Mouse (Mus musculus) forebrain, embryonic 13.5 days (tissue): ENCODE data around the gene Aspscr1. TPM values are rescaled to one million over a fixed set of nuclear protein-coding genes. Genes with fewer than 3 reads are reported as not detected.

Experiments
- ATAC-seq: fragments of 200-750 bp; cut with Nextera tagmentation; 2 replicates; pipeline ENCODE4 v1.8.0; 2017
- H3K27ac ChIP-seq: fragments of 300-500 bp; sonication (generic); 2 replicates; pipeline ENCODE4 v1.5.1; 2015; ENCODE audit warnings: inconsistent platforms, mild to moderate bottlenecking, moderate library complexity
- H3K27me3 ChIP-seq: fragments of 300-500 bp; sonication (generic); 2 replicates; pipeline ENCODE4 v1.6.1; 2015; ENCODE audit warnings: mild to moderate bottlenecking, inconsistent platforms
- H3K36me3 ChIP-seq: fragments of 300-500 bp; sonication (generic); 2 replicates; pipeline ENCODE4 v1.6.1; 2015; ENCODE audit warnings: mild to moderate bottlenecking, inconsistent platforms; ENCODE audit not compliant: poor library complexity, severe bottlenecking
- H3K4me1 ChIP-seq: fragments of 300-500 bp; sonication (generic); 2 replicates; pipeline ENCODE4 v1.6.1; 2015; ENCODE audit warnings: inconsistent platforms
- H3K4me2 ChIP-seq: fragments of 300-500 bp; sonication (generic); 2 replicates; pipeline ENCODE4 v1.6.1; 2015; ENCODE audit warnings: inconsistent platforms, mild to moderate bottlenecking, moderate library complexity
- H3K4me3 ChIP-seq: fragments of 300-500 bp; sonication (generic); 2 replicates; pipeline ENCODE4 v1.5.1; 2015; ENCODE audit warnings: mild to moderate bottlenecking, inconsistent platforms
- H3K9ac ChIP-seq: fragments of 300-500 bp; sonication (generic); 2 replicates; pipeline ENCODE4 v1.6.1; 2015; ENCODE audit warnings: mild to moderate bottlenecking, inconsistent platforms
- H3K9me3 ChIP-seq: fragments of 300-500 bp; sonication (generic); replicated peaks from 2 replicates; pipeline ENCODE4 v1.6.1; 2016; ENCODE audit warnings: inconsistent platforms
- WGBS: fragments of 180-500 bp; shearing (Covaris S2); methylation state at CpG from one replicate; pipeline ENCODE4 v1.1.7; 2015; 5-methylcytosine and 5-hydroxymethylcytosine counted together
- polyA plus RNA-seq: library from polyadenylated mRNA; unstranded; fragments of >200 nt; fragmentation: Nextera tagmentation; extraction: Ambion mirVana; gene quantifications from 2 replicates; pipeline ENCODE4 v1.2.1, GENCODE M21; 2015

The Aspscr1 gene
- polyA plus RNA-seq, 1 experiment from 2014 or later = 142 TPM

- Histone ChIP-seq H3K4me2 (peak overlapping the region; percentile 92), H3K36me3 (peaks cover 48% of the 10 kb centered on the region), H3K4me1 (peaks cover 41% of the 10 kb centered on the region), H3K27ac (no peak overlapping the region), H3K27me3 (no peaks in the 10 kb centered on the region), H3K9ac (peak overlapping the region; percentile 77), H3K9me3 (no peaks in the 10 kb centered on the region), H3K4me3 (peak overlapping the region; percentile 63; the same call in 1 of the 2 replicates)
- no peak for ATAC-seq
- 62% methylated on average over 8 of the region's 8 CpGs for WGBS
Observed at GRCm38 (mm10) chr11:120711980-120712604, 39.3 kb downstream of the Aspscr1 start.

GRCm38 (mm10) chr11:120712771-120713568, 40.2 kb downstream of the Aspscr1 start:
- Histone ChIP-seq H3K4me2 (peak overlapping the region; percentile 92), H3K4me3 (peak overlapping the region; percentile 63), H3K27me3 (no peaks in the 10 kb centered on the region), H3K9me3 (no peaks in the 10 kb centered on the region), H3K9ac (peak overlapping the region; percentile 77), H3K27ac (peak overlapping the region; percentile 67), H3K36me3 (peaks cover 56% of the 10 kb centered on the region), H3K4me1 (peaks cover 32% of the 10 kb centered on the region)
- ATAC-seq = peak; percentile 10; the same call in 1 of the 2 replicates
- under 1% methylated on average over 37 of the region's 38 CpGs for WGBS

DNA sequence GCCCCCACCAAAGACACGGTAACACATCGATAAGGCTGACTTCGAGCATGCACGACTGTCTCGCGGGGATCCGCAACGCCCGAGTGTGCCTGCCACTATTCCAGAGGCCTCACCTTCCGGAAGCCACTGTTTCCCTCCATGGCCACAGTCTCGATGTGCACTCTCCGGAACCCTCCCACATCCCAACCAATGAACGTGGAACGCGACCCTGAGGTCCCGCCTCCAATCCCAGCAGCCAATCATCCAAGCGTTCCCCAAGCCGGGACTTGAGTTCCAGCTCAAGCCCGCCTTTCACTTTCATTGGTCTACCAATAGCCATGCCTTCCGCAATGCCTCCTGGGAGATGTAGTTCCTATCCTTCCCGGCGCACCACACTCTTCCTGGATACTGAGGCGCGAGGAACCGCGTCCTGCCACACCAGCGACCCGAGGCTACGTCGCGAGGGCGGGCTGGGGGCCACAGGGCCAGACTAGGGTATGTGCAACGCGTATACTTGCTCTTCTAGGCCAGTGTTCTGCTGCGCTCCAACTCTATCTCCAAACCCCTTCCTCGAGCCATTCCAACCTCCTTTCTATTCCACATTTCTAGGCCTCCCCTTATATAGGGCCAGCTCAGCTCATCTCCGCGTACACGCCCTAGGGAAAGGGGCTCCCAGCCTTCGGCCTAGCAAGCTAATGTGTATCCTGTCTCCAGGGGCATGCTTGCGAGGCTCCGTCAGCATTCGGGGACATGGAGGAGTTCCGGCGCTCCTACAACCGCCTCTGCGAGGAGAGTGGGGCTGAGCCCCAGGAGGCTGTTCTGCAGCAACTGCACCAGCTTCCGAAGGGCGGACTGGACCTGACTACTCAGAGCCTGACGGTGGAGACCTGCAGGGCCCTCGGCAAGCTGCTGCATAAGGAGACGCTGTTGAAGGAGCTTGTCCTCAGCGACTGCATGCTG, 41.1 kb downstream of the Aspscr1 start, which contains the start of the genes Cenpx and Lrrc45:
Gene Cenpx (minus strand): TSS at position 159 of the 939 bp plus-strand sequence.
Gene Lrrc45 (plus strand): TSS at position 346 of the 939 bp plus-strand sequence.
- WGBS = 4% methylated on average over 53 of the region's 53 CpGs

GRCm38 (mm10) chr11:120714546-120714945, 41.8 kb downstream of the Aspscr1 start:
- H3K4me1 ChIP-seq = peaks cover 32% of the 10 kb centered on the region
- H3K27me3 ChIP-seq = no peaks in the 10 kb centered on the region
- WGBS = 66% methylated on average over 10 of the region's 10 CpGs
- H3K27ac ChIP-seq = no peak overlapping the region
- H3K9me3 ChIP-seq = no peaks in the 10 kb centered on the region
- H3K4me2 ChIP-seq = peak overlapping the region; percentile 92
- no peak for ATAC-seq
- peak overlapping the region; percentile 84 for H3K9ac ChIP-seq
- H3K36me3 ChIP-seq = peaks cover 61% of the 10 kb centered on the region
- H3K4me3 ChIP-seq = peak overlapping the region; percentile 63

More for the DNA sequence above, 41.1 kb downstream of the Aspscr1 start, which contains the start of the genes Cenpx and Lrrc45:
- peak within 1 kb of the TSS; percentile 84 for H3K9ac ChIP-seq
- peak within 1 kb of the TSS; percentile 67 for H3K27ac ChIP-seq
- peak; percentile 98 for ATAC-seq
- H3K36me3 ChIP-seq = peaks cover 60% of the 10 kb centered on the region
- peaks cover 32% of the 10 kb centered on the region for H3K4me1 ChIP-seq
- H3K4me2 ChIP-seq = peak within 1 kb of the TSS; percentile 92
- no peaks in the 10 kb centered on the region for H3K27me3 ChIP-seq
- no peaks in the 10 kb centered on the region for H3K9me3 ChIP-seq
- H3K4me3 ChIP-seq = peak within 1 kb of the TSS; percentile 63

DNA sequence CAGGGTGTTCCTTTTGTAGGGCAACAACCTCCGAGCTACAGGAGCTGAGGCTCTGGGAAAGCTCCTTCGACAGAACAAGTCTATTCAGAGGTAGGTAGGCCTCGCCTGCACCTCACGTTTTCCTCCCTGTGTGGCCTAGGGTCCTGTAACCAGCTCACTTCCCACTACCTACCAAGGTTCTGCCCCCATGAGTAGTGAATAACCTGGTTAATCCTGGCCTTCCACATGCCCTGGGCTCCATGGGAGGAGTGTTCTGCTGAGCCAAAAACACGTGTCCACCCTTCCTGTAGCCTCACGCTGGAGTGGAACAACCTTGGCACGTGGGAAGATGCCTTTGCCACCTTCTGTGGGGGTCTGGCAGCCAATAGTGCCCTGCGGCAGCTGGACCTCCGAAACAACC, 42.4 kb downstream of the Aspscr1 start:
- H3K4me2 ChIP-seq = peak overlapping the region; percentile 92
- no peak for ATAC-seq
- peaks cover 61% of the 10 kb centered on the region for H3K36me3 ChIP-seq
- H3K27ac ChIP-seq = no peak overlapping the region
- H3K4me1 ChIP-seq = peaks cover 32% of the 10 kb centered on the region
- WGBS = 89% methylated on average over 9 of the region's 9 CpGs
- H3K27me3 ChIP-seq = no peaks in the 10 kb centered on the region
- H3K9ac ChIP-seq = peak overlapping the region; percentile 84; the same call in 1 of the 2 replicates
- no peak overlapping the region for H3K4me3 ChIP-seq
- H3K9me3 ChIP-seq = no peaks in the 10 kb centered on the region

- Histone ChIP-seq H3K9ac (no peak overlapping the region), H3K4me2 (no peak overlapping the region), H3K36me3 (peaks cover 44% of the 10 kb centered on the region), H3K27me3 (peaks cover 11% of the 10 kb centered on the region), H3K4me1 (peaks cover 34% of the 10 kb centered on the region), H3K27ac (no peak overlapping the region), H3K9me3 (no peaks in the 10 kb centered on the region), H3K4me3 (no peak overlapping the region)
- ATAC-seq = no peak
- 93% methylated on average over 9 of the region's 9 CpGs for WGBS
Observed at GRCm38 (mm10) chr11:120719242-120719641, 46.5 kb downstream of the Aspscr1 start.

DNA sequence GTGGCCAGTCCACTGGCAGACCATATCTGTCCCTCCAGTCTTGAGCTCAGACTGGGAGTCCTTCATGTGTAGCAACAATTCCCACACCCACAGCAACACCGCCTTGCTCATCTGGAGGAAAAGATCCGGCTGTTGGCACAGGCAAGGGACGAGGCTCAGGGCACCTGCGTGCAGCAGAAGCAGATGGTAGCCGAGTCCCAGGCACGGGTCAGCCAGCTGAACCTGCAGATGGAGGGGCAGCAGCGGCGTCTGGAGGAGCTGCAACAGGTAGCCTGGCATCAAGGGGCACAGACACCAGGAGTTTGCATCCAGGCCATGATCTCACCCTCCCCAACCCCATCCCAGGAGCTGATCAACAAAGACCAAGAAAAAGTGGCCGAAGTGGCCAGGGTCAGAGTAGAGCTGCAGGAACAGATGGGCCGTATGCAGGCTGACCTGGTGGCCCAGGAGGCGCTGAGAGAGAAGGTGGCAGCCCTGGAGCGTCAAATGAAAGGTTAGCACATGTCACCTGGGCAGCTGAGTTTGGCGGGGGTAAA, 47.1 kb downstream of the Aspscr1 start:
- H3K9ac ChIP-seq = no peak overlapping the region
- WGBS = 87% methylated on average over 13 of the region's 13 CpGs
- no peak for ATAC-seq

GRCm38 (mm10) chr11:120720450-120720849, 47.7 kb downstream of the Aspscr1 start:
- peak; percentile 10; the same call in 1 of the 2 replicates for ATAC-seq

More for the DNA sequence above, 47.1 kb downstream of the Aspscr1 start:
- peaks cover 27% of the 10 kb centered on the region for H3K4me1 ChIP-seq
- H3K4me3 ChIP-seq = no peak overlapping the region
- H3K36me3 ChIP-seq = peaks cover 44% of the 10 kb centered on the region
- H3K27ac ChIP-seq = no peak overlapping the region
- H3K4me2 ChIP-seq = no peak overlapping the region
- no peaks in the 10 kb centered on the region for H3K9me3 ChIP-seq
- peaks cover 11% of the 10 kb centered on the region for H3K27me3 ChIP-seq

GRCm38 (mm10) chr11:120721124-120722066, 48.6 kb downstream of the Aspscr1 start, which contains the start of gene Rac3:
TSS of gene Rac3 (plus strand) at chr11:120721470.
- H3K9me3 ChIP-seq = no peaks in the 10 kb centered on the region
- H3K27ac ChIP-seq = peak within 1 kb of the TSS; percentile 10; the same call in 1 of the 2 replicates
- H3K9ac ChIP-seq = peak within 1 kb of the TSS; percentile 88
- peak; percentile 86 for ATAC-seq
- peaks cover 11% of the 10 kb centered on the region for H3K27me3 ChIP-seq
- H3K4me3 ChIP-seq = peak within 1 kb of the TSS; percentile 63
- H3K4me1 ChIP-seq = peaks cover 21% of the 10 kb centered on the region
- under 1% methylated on average over 70 of the region's 90 CpGs for WGBS
- H3K4me2 ChIP-seq = peak within 1 kb of the TSS; percentile 99
- peaks cover 34% of the 10 kb centered on the region for H3K36me3 ChIP-seq

More at GRCm38 (mm10) chr11:120720450-120720849, 47.7 kb downstream of the Aspscr1 start:
- Histone ChIP-seq H3K27ac (0 out of 2 replicates have a peak overlapping the region, but pooled peaks have one; percentile 10), H3K27me3 (peaks cover 11% of the 10 kb centered on the region), H3K4me1 (peaks cover 22% of the 10 kb centered on the region), H3K4me2 (peak overlapping the region; percentile 99), H3K4me3 (peak overlapping the region; percentile 63), H3K9ac (peak overlapping the region; percentile 88), H3K9me3 (no peaks in the 10 kb centered on the region), H3K36me3 (peaks cover 40% of the 10 kb centered on the region)
- 8% methylated on average over 17 of the region's 17 CpGs for WGBS

DNA sequence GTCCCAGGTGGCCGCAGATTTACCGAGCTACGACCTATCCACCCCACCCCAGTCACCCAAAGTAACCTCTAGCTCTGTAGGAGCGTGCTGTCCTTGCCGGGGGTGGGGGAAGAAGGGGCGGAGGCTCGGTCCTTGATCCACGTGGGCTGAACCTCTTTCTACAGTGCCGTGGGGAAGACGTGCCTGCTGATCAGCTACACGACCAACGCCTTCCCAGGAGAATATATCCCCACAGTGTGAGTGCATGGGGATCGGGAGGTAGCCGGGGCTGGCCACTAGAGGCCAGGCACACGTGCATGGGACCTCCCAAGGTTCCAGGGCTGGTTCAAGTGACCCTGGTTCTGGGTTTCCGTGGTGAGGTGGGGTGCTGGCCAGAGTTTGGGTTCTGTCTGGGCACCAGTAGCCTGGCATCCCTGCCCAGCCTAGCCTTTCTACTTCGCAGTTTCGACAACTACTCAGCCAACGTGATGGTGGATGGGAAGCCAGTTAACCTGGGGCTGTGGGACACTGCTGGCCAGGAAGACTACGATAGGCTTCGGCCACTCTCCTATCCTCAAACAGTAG, 49.4 kb downstream of the Aspscr1 start:
- Histone ChIP-seq H3K27me3 (peaks cover 14% of the 10 kb centered on the region), H3K9ac (peak overlapping the region; percentile 88), H3K4me3 (peak overlapping the region; percentile 63), H3K4me2 (peak overlapping the region; percentile 99), H3K9me3 (no peaks in the 10 kb centered on the region), H3K36me3 (peaks cover 30% of the 10 kb centered on the region), H3K27ac (no peak overlapping the region), H3K4me1 (peaks cover 29% of the 10 kb centered on the region)
- WGBS = 20% methylated on average over 21 of the region's 21 CpGs
- peak; percentile 7; the same call in 1 of the 2 replicates for ATAC-seq
